Mouse (Mus musculus) adrenal gland, postnatal 10 days (tissue): ENCODE data around the gene Anapc15-ps. TPM values are rescaled to one million over a fixed set of nuclear protein-coding genes. Genes with fewer than 3 reads are reported as not detected.
A peak's percentile ranks its signal among the peaks of the same experiment; 100 is the strongest.

Experiments
- DNase-seq: peaks from one replicate; pipeline ENCODE4 v3.0.0; 2021; ENCODE audit warnings: mixed read lengths
- total RNA-seq, 2 experiments: library from RNA; stranded (reverse); gene quantifications; 2 replicates each; pipeline ENCODE4 v1.2.3; 2021

The Anapc15-ps gene
- total RNA-seq, 2 experiments from 2014 or later = not detected

DNA sequence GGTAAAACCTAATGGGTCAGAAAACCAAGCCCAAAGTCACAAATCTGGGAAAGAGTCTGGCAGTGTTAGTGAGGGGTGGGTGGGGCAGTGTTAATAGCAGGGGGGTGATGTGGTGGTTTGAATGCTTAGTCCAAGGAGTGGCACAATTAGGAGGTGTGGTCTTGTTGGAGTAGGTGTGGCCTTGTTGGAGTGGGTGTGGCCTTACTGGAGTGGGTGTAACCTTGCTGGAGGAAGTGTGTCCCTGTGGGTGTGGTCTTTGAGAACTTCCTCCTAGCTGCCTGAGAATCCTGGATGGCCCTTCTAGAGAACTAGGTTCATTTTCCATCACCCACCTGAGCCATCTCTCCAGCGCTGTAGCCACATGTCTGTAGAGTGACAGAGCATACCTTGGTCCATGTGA is 16.6 kb upstream of the Anapc15-ps start:
- DNase-seq = no peak

DNA sequence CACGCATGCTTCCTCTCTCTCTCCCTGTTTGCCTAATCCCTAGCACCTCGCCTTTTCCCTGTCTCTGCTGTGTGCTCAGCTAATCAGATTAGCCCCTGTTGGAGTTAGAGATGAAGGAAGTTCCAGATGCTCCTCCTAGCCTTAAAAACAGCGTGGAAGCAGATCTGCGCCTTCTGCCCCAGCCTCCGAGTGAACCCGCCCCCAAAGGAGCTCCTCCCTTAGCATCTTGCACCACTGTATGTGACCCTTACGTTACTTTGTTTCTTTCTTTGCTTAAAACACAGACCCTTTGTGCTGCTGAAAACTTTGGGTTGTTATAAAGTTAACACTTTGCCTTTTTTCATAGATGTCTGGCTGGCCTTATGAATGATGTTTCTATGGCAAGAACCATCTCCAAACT is 15.8 kb upstream of the Anapc15-ps start:
- no peak for DNase-seq

DNA sequence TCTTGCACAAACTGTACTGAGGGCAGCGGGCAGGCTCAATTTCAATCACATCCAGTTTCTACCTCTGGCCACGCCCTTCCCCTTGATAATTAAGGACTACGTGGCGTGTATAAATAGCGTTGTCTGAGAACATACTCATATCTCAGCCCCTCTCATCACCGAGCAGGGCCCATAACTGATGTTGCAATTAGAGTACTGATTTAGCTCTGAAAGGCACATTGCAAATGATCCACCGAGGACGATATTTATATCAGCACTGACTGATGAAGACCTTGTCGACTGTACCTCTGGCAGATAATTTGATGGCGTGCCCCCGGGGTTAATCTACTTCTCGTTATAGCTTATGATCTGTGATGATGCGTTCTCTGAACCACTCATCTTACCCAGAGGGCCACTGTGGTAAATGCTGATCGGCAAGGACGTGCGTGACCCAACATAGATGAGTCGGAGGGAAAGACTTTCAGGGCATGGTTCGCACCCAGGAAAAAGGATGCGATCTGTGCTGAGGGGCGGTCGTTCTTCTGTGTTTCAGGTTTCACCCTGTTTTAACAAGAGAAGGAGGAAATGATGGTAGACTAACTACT is 14.4 kb upstream of the Anapc15-ps start:
- DNase-seq = no peak

DNA sequence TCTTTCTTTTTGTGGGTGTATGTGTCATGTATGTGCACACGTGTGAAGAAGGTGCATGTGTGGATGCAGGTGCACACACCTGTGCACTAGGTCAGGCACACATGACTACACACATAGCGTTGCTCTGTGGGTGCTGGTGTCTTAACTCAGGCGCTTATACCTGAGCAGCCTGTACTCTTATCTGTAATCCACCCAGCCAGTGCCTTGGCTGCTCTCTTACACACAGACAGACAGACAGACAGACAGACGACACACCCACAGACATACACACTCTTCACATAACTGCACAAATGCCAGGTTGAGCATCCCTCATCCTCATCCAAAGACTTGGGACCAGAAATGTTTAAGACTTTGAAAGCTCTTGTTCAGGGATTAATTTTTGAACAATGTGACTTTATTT is 12.8 kb upstream of the Anapc15-ps start:
- DNase-seq = no peak

DNA sequence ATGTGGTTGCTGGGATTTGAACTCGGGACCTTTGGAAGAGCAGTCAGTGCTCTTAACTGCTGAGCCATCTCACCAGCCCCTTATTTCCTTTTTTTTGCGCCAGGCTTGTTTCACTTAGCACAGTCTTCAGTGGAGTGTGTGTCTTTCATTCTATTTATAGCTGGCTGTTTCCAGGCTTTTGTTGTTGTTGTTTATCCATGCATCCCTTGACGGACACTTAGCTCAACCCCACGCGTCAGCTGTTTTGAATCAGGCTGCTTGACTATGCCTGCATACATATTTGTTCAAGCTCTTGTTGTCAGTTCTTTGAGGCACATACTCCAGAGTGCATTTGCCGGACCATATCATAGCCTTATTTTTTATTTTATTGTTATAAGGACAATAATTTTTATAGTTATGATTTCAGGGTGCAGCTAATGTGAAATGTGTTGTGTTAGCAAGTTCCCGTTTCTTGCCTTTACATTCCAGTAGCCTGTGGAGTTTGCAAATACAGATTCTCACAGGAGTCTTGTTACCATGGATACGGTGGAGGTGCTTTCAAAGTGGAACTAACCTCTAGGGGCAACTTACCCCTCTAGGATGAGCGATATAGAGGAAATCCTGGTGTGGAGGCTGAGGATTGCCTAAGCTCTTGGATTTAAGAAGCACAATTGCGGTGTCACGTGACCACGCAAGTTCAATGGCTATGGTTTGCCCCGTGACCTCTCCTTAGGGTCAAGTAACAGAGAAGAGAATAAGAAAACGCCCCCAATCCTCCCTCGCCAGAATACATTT is 11.7 kb upstream of the Anapc15-ps start:
- no peak for DNase-seq

DNA sequence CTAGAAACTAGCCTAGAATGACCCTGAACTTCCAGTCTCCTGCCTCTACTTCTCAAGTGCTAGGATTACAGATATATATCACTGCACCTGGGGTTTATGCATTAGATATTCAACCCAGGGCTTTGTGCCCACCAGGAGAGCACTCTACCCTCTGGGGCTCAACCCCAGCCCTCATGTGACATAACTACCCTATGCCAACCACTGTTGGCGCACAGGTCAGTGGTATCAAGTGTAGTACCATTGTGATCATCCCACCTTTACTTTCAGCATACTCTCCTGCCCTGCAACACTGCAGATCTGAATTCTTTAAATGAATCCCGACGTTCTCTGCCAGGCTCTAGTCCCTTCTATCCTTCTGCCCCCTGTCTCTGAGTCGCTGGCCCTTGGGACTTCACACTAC is 11.0 kb upstream of the Anapc15-ps start:
- no peak for DNase-seq

DNA sequence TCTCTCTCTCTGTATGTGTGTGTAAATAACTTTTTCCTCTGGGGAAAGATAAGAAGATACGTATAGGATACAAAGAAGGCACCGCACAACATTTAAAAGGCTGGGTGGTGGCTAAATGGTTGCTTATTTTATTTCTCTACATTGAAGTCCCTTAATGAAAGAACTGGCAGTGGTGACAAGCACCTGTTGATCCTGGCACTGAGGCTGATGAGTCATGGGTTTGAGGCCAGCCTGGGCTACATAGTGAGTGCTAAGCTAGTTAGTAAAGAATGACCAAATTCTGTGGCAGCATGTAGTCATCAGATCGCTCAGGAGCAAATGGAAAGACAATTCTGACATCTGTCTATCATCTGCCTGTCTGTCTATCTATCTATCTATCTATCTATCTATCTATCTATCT is 10.5 kb upstream of the Anapc15-ps start:
- no peak for DNase-seq

DNA sequence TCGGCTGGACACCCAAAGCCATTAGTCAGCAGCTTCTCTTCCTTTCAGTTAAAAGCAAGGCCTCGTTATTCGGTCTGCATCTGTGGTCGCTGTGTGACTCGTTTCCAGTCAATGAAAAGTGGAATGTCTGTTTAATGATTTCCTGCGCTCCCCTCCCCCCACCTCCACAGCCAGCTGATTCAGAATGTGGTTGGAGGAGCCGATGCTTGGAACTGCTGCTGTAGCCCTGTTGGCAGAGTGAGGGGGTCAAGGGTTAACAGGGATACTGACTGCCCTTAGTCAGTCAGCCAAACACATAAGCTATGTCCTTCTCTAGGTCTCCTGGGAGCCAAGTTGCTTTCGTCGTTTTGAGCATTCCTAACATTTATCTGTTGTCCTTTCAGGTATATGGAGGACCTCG is 9.7 kb upstream of the Anapc15-ps start:
- DNase-seq = no peak

DNA sequence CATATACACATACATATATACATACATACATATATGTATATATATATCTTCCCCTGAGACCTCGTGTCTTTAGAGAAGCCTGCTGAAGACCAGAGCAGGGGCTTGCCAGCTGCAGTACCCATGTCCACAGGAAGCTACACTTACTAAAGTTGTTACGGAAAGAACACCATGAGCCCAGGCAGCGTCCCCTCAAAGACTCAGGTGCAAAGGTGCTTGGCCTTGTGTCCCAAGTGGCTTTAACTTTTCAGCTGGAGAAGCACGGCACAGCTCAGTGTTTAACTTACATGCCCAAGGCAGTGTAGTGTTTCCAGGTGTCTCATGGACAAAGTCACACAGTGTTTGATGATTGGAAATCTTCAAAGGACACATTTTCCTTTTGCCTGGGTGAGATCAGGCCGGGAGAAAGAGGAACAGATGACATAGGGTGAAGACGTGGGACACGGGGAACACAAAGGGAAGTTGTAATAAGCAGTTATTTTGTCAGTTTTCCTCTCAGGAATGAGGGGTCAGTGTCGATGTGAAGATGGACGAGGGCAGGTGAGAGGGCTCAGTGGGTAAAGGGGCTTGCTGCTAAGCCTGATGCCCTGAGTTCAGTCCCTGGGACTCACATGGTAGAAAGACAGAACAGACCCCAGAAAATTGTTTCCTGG is 9.0 kb upstream of the Anapc15-ps start:
- no peak for DNase-seq

DNA sequence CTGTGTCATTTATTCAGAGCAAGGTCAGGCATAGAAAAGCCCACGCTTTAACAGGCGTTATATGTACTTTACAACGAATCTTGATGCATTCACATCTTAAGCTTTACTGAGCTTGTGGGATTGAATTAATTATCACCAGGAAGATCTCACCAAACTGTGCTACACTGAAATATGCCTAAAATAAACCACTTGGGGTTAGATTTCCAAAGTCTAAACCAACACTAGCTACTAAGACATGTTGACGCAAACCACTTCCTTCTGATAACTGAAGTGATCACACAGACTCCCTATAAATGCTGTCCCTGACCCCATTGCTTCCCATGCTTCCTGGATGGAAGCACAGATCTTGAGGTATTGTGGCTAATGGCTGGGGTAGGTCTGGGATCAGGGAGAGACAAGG is 8.2 kb upstream of the Anapc15-ps start:
- no peak for DNase-seq

DNA sequence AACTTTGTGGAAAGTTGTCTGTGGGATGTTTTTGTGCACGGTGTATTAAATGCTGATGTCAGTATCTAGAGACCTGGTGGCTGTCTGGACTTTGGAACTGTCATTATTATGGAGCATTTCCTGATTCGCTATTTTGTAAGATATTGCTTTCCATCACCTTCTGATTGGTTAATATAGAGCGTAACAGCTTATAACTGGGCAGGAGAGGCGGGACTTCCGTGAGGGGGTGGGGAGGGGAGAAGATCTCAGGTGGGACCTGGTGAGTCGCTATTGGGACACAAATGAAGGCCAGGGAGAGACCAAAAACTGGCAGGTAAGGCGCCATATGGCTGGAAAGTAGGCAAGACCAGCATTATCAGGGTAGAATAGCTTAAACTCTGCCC is 7.8 kb upstream of the Anapc15-ps start:
- no peak for DNase-seq

DNA sequence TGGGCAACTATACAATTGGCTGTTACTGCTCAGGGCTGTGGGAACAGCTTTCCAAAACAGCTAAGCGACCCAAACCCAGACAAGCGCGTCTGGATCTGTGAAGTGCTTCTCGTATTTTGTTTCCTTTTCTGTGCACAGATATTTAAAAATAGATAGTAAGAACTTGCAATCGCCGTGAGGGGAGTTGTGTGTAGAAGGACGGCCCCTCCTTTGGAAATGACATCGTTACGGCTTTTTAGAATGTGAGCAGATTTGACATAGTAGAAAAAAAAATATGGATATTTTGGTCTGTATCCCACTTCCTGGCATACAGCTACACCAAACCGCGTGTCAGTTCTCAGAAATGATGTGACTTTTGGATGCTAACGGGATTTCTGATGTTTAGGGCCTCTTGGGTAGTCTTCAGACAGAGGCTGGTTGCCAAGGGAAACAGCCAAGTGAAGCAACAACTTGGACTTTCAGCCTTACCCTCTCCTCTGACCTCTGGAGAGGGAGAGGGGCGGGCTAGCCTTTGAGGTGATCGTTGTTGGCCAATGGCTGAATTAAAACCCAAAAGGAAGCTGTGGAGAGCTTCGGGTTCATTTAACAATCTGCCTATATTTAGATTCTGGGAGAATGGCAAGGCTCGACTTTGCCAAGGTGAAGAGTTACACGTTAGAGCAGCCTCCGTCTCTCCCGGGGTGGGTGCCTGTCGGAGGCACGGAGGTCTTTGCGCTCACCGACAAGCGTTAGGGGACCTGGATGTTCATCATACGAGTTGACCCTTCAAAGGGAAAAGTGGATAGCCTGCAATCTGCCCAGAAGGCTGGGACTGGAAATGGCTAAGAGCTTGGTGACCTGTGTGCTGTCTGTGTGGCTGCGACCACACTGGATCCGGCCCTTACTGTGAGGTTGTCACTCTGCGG is 7.2 kb upstream of the Anapc15-ps start:
- DNase-seq = peak; percentile 51

DNA sequence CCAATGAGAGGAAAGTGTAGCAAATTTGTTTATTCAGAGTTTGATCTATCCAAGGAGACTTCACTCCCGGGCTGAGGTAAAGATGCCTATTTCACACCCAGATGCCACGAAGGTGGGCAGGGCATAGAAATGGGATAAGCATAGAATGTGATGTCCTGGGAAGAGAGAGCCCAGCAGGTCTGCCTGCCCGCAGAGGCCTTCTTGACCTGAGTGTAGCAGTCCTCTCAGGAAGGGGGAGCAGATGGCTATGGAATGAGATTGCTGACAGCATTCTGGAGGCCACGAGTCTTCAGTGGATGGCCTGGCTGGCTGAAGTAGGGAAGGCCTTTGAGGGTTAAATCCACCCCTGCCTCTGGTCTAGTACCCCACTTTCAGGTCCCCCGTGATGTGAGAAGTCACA is 5.9 kb upstream of the Anapc15-ps start:
- no peak for DNase-seq

DNA sequence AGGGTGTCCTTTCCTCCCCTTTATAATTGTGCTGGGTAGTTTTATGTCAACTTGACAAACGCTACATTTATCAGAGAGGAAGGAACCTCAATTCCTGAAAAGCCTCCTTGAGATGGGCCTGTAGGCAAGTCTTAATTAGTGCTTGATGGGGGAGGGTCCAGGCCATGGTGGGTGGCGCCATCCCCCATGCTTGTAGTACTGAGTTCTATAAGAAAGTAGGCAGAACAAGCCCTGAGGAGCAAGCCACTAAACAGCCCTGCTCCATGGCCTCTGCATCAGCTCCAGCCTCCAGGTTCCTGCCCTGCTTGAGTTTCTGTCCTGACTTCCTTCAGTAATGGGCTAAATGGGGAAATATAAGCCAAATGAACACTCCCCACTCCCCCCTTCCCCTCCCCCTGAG is 5.4 kb upstream of the Anapc15-ps start:
- DNase-seq = no peak

DNA sequence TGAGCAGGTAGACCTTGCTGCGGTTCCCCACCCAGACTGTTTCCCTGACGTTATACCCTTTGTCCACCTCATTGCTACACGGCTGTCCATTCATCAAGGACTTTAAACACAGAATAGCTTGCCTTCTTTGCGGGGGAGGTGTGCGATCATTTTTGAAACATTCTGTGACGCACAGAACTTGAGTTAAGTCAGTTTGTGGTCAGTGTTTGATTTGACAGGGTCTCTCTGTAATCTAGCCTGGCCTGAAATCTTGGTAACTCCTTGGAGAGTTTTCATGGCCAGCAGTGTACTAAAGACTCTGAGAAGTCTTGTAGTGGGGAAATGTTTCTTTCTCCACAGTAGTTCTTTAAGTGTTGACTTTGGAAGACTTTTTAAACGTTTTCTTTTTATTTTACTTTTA is 5.0 kb upstream of the Anapc15-ps start:
- DNase-seq = no peak

DNA sequence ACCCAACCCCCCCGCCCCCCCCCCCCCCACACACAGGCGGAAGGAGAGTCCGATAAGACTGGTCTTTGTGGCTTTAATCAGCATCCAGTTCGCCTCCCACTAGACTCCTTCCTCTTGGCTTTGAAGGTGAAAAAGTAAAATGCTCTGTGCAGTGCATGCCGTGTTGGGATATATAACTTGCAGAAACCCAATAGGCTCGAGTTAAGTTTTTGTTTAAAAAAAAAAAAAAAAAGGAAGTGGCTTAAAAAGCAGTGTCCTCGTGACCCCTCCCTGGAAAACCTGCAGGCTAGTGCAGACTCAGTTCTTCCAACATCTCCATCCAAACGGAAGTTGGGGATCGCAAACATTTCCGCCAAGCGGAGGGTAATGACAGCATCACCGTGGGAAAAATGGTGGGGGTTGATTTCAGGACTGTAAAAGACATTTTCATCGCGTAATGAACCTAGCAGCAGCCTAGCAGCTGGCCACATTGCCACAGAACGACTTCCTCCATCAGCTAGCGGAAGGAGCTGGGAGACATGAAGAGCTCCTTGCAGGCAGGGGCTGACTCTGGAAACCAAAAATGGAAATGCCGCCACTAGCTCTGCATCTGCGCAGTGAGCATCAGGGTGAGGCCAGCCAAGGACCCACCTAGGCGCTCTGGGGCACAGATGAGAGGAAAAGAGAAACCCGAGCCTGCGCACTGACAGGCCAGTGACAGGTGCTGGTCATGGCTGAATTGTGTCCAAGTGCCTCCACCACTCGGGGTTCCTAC is 4.3 kb upstream of the Anapc15-ps start:
- peak; percentile 27 for DNase-seq

DNA sequence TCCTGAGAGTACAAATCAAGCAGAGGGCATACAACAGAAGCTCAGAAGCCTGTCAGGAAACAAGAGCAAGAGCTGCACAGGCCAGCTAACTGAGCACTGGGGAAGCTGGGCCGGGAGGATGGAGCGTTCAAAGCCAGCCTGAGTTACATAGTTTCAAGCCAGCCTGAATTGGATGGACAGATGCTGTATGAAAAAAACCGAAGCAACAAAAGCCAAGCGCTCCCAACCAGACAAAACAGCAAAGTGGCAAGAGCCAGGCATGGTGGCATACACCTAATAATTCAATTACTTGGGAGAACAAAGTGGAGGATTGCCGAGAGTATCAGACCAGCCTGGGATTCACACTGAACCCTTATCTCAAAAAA is 3.7 kb upstream of the Anapc15-ps start:
- no peak for DNase-seq

DNA sequence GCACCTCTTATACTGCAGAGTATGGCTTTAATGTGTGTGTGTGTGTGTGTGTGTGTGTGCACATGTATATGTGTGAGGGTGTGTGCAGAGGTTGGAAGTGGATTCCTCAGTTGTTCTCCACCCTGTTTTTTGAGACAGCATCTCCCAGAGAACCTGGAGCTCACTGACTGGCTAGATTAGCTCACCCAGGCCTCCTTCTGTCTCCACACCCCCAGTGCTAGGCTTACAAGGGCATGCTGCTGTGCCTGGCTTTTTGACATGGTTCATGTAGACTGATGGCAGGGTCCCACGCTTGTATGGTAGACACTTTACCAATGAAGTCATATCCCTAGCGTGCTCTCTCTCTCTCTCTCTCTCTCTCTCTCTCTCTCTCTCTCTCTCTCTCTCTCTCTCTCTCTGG is 3.1 kb upstream of the Anapc15-ps start:
- no peak for DNase-seq

DNA sequence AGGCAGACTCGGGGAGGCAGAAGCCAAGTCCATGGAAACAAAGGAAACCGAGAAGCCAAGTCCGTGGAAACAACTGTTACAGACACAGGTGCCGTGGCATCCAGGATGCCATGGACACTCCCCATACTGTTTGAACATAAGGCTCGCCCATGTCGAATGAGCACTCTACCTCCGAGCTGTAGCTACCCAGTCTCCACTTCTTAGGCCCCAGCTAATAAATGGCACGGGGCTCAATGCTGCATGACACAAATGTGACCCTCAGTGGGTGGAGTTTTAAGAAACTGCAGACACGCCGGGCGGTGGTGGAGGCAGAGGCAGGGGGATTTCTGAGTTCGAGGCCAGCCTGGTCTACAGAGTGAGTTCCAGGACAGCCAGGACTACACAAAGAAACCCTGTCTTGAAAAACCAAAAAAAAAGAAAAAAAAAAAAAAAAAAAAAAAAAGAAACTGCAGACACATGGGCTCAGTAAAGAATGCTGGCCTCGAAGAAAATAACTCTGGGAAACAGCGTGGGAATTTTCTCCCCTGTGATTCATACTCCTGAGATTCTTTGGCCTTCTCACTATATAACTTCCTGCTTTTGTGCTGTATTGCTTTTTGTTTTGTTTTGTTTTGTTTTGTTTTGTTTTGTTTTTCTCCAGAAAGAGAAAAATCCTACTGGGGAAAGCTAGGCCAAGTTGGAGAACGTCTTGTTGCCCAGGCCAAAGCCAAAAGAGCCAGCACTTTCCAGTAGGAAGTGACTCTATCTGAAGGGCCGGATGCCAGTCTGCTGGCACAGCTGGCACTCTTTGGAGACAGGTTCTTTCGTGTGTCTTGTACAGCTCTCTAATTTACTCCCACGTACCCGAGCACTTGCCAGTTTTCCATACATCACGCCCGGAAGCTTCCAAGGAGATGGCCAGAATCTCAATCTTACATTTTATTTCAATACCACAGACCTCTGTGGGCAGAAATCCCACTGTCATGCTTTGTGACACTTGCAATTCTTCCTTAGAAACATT is 2.2 kb downstream of the Anapc15-ps start:
- DNase-seq = peak; percentile 39

DNA sequence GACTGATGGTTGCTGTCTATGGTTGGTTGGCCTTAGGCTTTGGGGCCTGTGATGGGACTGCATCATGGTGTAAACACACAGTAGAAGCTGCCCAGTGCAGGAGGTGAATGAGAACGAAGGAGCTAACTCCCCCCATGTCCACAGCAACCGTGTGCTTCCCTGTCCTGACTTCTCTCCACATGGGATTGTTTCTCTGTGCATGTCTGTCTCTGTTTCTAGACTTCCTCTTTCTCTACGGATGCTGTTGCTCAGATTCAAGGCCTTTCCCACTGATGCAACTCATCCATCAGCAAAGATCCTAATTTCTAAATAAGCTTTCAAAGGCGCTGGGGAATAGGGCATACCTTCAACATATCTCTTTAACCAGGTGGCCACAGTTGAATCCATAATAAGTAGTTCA is 3.4 kb downstream of the Anapc15-ps start:
- no peak for DNase-seq

DNA sequence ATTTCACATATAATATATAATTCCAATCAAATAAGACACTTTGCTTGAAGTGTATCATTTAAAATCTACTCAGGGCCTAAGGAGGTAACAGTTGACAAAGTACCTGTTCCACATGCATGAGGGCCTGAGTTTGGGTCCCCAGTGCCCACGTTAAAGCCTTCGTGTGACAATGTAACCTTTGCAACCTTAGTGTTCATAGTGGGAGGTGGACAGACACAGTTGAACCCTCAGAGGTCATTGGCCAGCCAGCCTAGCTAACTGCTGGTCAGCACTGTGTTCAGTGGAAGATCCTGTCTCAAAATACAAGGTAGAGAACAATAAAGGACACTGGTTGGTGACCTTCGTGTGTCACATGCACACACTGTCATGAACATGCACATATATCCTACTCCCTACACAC is 4.2 kb downstream of the Anapc15-ps start:
- no peak for DNase-seq
